Mouse (Mus musculus): ENCODE data around the gene Olfr1441.
A peak's percentile ranks its signal among the peaks of the same experiment; 100 is the strongest.

The Olfr1441 gene

GRCm38 (mm10) chr19:12417361-12417760 lies at the start of gene Olfr1441:
Olfr1441 (plus strand) TSS chr19:12417433.
- DNase-seq (ENCODE audit: low spot score in 2 of 2): no peak

GRCm38 (mm10) chr19:12373004-12373403 lies 44.2 kb upstream of the Olfr1441 start:
- no peak for DNase-seq (ENCODE audit: low spot score in 2 of 2)

- DNase-seq (ENCODE audit: low spot score in 2 of 2): no peak
Measured at GRCm38 (mm10) chr19:12374465-12375025, 42.7 kb upstream of the Olfr1441 start.

GRCm38 (mm10) chr19:12386979-12387378 lies 30.3 kb upstream of the Olfr1441 start, which contains the start of gene Olfr1440:
Olfr1440 (plus strand) TSS chr19:12387279.
- DNase-seq (ENCODE audit: low spot score in 2 of 2): no peak

GRCm38 (mm10) chr19:12413737-12414136 lies 3.5 kb upstream of the Olfr1441 start:
- no peak for DNase-seq (ENCODE audit: low spot score in 2 of 2)

- DNase-seq (ENCODE audit: low spot score in 2 of 2): no peak
Measured at GRCm38 (mm10) chr19:12418312-12418711, 1.1 kb downstream of the Olfr1441 start.

GRCm38 (mm10) chr19:12420555-12420954 lies 3.3 kb downstream of the Olfr1441 start:
- no peak for DNase-seq (ENCODE audit: low spot score in 2 of 2)

- DNase-seq (ENCODE audit: low spot score in 2 of 2): no peak
Measured at GRCm38 (mm10) chr19:12421680-12422079, 4.4 kb downstream of the Olfr1441 start.

GRCm38 (mm10) chr19:12427101-12427500 lies 9.9 kb downstream of the Olfr1441 start:
- DNase-seq (ENCODE audit: low spot score in 2 of 2): peak; percentile 35 to 51

GRCm38 (mm10) chr19:12427605-12428004 lies 10.4 kb downstream of the Olfr1441 start, which contains the start of gene Pfpl:
Pfpl (plus strand) TSS chr19:12427905.
- no peak for DNase-seq (ENCODE audit: low spot score in 2 of 2)

- peak; percentile 60 to 66 for DNase-seq (ENCODE audit: low spot score in 2 of 2)
Measured at GRCm38 (mm10) chr19:12433033-12433432, 15.8 kb downstream of the Olfr1441 start.

GRCm38 (mm10) chr19:12435011-12435416 lies 17.8 kb downstream of the Olfr1441 start:
- peak; percentile 54 to 58 for DNase-seq (ENCODE audit: low spot score in 2 of 2)

GRCm38 (mm10) chr19:12435750-12436524 lies 18.7 kb downstream of the Olfr1441 start:
- DNase-seq (ENCODE audit: low spot score in 2 of 2): peak; percentile 19 to 39

GRCm38 (mm10) chr19:12439581-12439980 lies 22.3 kb downstream of the Olfr1441 start:
- no peak for DNase-seq (ENCODE audit: low spot score in 2 of 2)

GRCm38 (mm10) chr19:12440103-12440725 lies 23.0 kb downstream of the Olfr1441 start:
- peak; percentile 32 to 44 for DNase-seq (ENCODE audit: low spot score in 2 of 2)

- no peak for DNase-seq (ENCODE audit: low spot score in 2 of 2)
Measured at GRCm38 (mm10) chr19:12442560-12442959, 25.3 kb downstream of the Olfr1441 start.

GRCm38 (mm10) chr19:12445014-12445413 lies 27.8 kb downstream of the Olfr1441 start:
- peak in 1 of 2 experiments; percentile 17 for DNase-seq (ENCODE audit: low spot score in 2 of 2)

GRCm38 (mm10) chr19:12457401-12458066 lies 40.3 kb downstream of the Olfr1441 start:
- peak; percentile 85 for DNase-seq (ENCODE audit: low spot score in 2 of 2)

GRCm38 (mm10) chr19:12459516-12459915 lies 42.3 kb downstream of the Olfr1441 start:
- no peak for DNase-seq (ENCODE audit: low spot score in 2 of 2)

GRCm38 (mm10) chr19:12460282-12461249 lies 43.3 kb downstream of the Olfr1441 start, which contains the start of gene Mpeg1:
Mpeg1 (plus strand) TSS chr19:12460779.
- peak in 1 of 2 experiments; percentile 45 for DNase-seq (ENCODE audit: low spot score in 2 of 2)

Data from spleen, postnatal 36 days (tissue).